Mouse (Mus musculus) embryonic fibroblast, embryonic 13.5 days (primary cell): ENCODE data around the gene Gm12248.

ENCODE experiments used
- CTCF ChIP-seq: IDR thresholded peaks from 2 replicates; pipeline ENCODE4 v1.5.1; 2011; ENCODE audit warnings: mild to moderate bottlenecking, control low read depth, low read length, moderate library complexity, borderline replicate concordance; ENCODE audit not compliant: insufficient read depth
- POLR2A ChIP-seq: IDR thresholded peaks from 2 replicates; pipeline ENCODE4 v1.6.1; 2011; ENCODE audit warnings: low read depth, mild to moderate bottlenecking, control low read depth, low read length, moderate library complexity

GRCm38 (mm10) chr11:58028981-58029380 is 64.0 kb downstream of the Gm12248 start:
- TF ChIP-seq CTCF (no peak), POLR2A (no peak)
